Comparison of ENCODE assay signal across 15 mouse cellular contexts in genomic region chr8:86327982-86328381, GRCm38 (mm10).
"Had no signal": no experiment of that assay in that cellular context is flagged by ENCODE, and none has a peak within 500 bp of the region (broad histone marks: within the 10 kb centered on the region; RNA-seq: fewer than 3 reads in every experiment).

No protein-coding gene starts in this region.

- H3K4me3 ChIP-seq: midbrain, embryonic 10.5 days; midbrain, embryonic 12.5 days; myocyte; neural tube, embryonic 13.5 days; neural tube, embryonic 15.5 days had no signal

- ATAC-seq: midbrain, embryonic 16.5 days had no signal

- H3K27me3 ChIP-seq: midbrain, embryonic 12.5 days; neural tube, embryonic 13.5 days; neural tube, embryonic 15.5 days had no signal

- H3K4me2 ChIP-seq: lung, embryonic 14.5 days; midbrain, embryonic 12.5 days; neural tube, embryonic 13.5 days; neural tube, embryonic 15.5 days had no signal

- DNase-seq: lung, adult 18-20 months; lung, embryonic 14.5 days; lung, postnatal 10 days; lung, postnatal 4 days; right cerebral cortex, postnatal 4 days; spleen, adult 18-20 months; thymus, adult 18-20 months; thymus, postnatal 14 days; thymus, postnatal 36 days had no signal

- H3K9ac ChIP-seq: lung, embryonic 14.5 days; midbrain, embryonic 12.5 days; neural tube, embryonic 13.5 days; neural tube, embryonic 15.5 days had no signal

- H3K27ac ChIP-seq: midbrain, embryonic 10.5 days; midbrain, embryonic 12.5 days; neural tube, embryonic 15.5 days had no signal

- H3K9me3 ChIP-seq: midbrain, embryonic 10.5 days; midbrain, embryonic 12.5 days; neural tube, embryonic 13.5 days; neural tube, embryonic 15.5 days had no signal

- H3K36me3 ChIP-seq: midbrain, embryonic 10.5 days; midbrain, embryonic 12.5 days; neural tube, embryonic 13.5 days; neural tube, embryonic 15.5 days had no signal
